Mouse (Mus musculus): ENCODE data around the gene Ifit3b.
"Not testable (repeated sequence)": the region's sequence is repeated elsewhere in the genome, so short reads cannot be mapped to it uniquely, and the experiment has no call there.

The Ifit3b gene

GRCm38 (mm10) chr19:34610118-34610517, 2.3 kb downstream of the Ifit3b start:
- not testable (repeated sequence) for DNase-seq

- DNase-seq = not testable (repeated sequence)
These were observed 4.7 kb downstream of the Ifit3b start for GRCm38 (mm10) chr19:34612243-34613001.

DNA sequence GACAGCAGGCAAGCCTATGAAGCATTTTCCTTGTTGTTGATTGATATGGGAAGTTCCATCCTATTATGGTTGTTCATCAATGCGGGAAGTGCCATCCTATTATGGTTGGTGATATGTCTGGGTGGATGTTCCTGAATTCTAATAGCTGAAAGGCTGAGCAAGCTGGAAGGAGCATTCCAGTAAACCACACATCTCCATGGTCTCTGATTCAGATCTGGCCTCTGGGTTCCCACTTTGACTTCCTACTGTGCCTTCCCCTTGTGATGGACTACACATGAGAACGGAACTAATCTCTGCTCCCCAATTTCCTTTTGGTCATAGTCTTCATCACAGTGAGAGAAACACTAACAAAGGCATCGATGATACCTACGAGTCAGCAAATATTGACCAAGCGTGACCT, 13.1 kb downstream of the Ifit3b start:
- DNase-seq = no peak

DNA sequence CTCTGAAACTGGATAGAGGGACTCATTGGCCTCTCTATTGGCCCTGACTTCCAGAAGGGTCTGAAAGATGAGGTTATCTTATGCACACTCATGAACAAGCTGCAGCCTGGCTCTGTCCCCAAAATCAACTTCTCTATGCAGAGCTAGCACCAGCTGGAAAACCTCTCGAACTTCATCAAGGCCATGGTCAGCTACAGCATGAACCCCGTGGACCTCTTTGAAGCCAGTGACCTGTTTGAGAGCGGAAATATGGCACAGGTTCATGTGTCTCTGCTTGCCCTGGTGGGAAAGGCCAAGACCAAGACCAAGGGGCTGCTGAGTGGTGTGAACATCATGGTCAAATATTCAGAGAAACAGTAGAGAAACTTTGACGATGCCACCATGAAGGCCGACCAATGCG, 16.0 kb downstream of the Ifit3b start:
- no peak for DNase-seq

GRCm38 (mm10) chr19:34624663-34625062, 16.9 kb downstream of the Ifit3b start:
- DNase-seq = no peak

- no peak for DNase-seq
These were observed 19.7 kb downstream of the Ifit3b start for GRCm38 (mm10) chr19:34627496-34627895.

DNA sequence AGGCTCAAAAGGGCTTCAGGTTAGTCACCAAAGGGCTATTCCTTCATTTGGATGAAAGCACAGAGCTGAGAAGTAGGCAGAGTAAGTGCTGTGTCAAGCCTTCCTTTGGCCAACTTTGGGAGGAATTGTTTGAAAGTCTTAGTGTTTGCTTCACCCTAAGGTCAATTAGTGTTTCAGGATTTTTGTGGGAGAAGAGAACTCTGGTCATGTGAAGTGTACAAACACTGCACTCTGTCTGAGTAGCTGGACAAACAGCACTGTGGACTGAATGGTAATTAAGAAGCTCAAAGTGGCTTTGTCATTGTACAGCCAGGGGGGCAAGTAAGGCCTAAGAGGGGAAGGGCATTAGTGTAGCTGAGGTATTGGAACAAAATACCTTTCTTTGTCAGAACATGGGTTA, 23.7 kb downstream of the Ifit3b start:
- no peak for DNase-seq

GRCm38 (mm10) chr19:34633484-34633883, 25.7 kb downstream of the Ifit3b start:
- DNase-seq = no peak

DNA sequence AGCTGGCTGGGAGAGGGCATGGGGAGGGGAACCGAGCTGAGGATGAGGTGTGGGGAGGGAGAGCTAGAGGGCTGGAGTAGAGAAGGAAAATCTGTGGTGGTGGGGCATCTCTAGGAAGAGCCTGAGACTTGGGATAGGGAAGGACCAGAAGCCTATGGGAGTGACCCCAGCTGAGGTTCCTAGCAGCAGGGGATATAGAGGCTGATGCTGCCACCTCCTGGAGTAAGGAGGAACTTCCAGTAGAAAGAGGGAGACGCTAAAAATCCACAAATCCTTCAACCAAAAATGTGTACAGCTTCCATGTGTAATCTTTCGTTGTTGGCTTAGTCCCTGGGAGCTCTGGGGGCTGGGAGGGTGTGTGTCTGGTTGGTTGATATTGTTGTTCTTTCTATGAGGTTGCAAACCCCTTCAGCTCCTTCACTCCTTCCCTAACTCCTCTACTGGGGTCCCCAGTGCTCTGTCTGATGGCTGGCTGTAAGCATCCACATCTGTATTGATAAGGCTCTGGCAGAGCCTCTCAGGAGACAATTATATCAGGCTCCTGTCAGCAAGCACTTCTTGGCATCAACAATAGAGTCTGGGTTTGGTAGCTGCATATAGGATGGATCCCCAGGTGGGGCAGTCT, 29.3 kb downstream of the Ifit3b start:
- DNase-seq = peak in 1 of 2 experiments; percentile 61

DNA sequence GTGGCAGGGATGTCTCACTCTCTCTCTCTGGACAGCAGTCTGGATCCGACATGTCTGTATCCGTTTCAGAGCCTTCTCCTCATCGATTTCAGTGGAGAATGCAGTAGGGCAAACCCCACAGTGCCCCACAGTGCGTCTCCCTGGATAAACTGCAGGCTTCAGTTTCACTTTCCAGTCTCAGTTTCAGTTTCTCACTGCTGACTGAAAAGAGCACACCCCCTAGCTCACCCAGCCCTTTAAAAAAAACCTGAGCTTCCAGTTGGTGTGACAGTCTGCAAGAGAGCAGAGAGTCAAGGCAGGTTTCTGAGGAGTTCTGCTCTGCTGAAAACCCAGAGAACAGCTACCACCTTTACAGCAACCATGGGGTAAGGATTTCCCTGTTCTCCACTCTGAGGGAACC, 32.9 kb downstream of the Ifit3b start, which contains the start of the genes Ifit1bl2 and Ifit1:
Gene Ifit1bl2 (minus strand): TSS at position 121 of the 400 bp plus-strand sequence.
Gene Ifit1 (plus strand): TSS at position 249 of the 400 bp plus-strand sequence.
- DNase-seq = peak in 1 of 2 experiments; percentile 11

- DNase-seq = no peak
These were observed 34.8 kb downstream of the Ifit3b start for GRCm38 (mm10) chr19:34642616-34643015.

DNA sequence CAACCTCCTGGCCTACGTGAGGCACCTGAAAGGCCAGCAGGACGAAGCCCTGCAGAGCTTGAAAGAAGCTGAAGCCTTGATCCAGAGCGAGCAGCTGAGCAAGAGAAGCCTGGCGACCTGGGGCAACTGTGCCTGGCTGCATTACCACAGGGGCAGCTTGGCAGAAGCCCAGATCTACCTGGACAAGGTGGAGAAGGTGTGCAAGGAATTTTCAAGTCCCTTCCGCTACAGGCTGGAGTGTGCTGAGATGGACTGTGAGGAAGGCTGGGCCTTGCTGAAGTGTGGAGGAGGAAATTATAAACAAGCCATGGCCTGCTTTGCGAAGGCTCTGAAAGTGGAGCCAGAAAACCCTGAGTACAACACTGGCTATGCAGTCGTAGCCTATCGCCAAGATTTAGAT, 39.9 kb downstream of the Ifit3b start:
- DNase-seq = not testable (repeated sequence)

DNA sequence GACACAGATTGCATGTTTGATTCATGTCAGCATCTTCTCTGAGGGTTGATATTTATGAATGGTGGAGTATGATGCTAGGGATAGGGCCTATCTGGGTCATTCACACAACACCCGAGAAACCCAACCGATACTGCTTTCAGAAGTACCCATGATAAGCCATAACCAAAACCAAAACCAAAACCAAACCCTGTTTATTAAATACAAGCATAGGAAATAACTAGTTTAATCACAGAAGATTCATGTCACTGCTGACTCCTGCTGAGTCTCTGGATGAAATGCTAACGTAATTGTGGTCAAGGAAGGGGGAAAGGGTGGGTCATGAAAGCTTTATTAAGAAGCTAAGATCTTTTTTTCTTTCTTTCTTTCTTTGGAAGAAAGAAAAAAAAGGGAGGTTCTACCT, 42.5 kb downstream of the Ifit3b start:
- DNase-seq = no peak

DNA sequence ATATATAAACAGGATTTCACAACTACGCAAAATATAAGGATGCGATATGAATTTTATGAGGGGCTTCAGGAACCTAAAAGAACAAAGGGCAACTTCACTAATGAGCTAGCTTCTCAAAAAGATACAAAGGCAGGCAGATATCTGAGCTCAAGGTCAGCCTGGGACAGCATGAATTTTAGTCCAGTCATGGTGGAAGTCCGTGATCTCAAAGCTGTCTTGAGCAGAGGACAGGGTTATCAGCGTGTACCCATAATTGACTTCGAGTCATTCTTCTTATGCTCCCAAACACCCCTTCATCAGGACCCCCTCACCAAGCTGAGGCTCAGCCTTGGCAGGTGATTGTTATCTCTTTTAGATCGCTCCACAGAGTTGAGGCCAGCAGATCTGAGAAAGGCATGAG, 43.2 kb downstream of the Ifit3b start:
- no peak for DNase-seq

DNA sequence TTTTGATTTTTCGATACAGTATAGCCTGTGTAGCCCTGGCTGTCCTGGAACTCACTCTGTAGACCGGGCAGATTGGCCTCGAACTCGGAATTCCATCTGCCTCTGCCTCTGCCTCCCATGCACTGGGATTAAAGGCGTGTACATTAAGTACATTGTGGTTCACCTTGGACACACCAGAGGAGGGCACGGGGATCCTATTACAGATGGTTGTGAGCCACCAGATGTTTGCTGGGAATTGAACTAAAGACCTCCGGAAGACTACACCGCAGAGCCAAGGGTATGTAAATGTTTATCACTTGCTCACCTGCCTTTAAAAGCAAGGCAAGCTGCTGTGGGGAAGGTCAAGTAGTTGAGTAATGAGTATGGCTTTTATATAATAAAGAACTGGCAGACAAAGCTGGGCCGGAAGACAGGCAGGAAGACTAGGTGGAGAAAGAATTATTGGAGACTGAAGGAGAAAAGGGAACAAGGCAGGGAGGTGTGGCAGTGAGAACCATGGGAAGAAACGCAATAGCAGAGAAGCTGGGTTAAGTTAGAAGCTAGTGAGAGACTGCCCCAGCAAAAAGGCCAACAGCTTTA, 47.5 kb downstream of the Ifit3b start:
- no peak for DNase-seq

DNA sequence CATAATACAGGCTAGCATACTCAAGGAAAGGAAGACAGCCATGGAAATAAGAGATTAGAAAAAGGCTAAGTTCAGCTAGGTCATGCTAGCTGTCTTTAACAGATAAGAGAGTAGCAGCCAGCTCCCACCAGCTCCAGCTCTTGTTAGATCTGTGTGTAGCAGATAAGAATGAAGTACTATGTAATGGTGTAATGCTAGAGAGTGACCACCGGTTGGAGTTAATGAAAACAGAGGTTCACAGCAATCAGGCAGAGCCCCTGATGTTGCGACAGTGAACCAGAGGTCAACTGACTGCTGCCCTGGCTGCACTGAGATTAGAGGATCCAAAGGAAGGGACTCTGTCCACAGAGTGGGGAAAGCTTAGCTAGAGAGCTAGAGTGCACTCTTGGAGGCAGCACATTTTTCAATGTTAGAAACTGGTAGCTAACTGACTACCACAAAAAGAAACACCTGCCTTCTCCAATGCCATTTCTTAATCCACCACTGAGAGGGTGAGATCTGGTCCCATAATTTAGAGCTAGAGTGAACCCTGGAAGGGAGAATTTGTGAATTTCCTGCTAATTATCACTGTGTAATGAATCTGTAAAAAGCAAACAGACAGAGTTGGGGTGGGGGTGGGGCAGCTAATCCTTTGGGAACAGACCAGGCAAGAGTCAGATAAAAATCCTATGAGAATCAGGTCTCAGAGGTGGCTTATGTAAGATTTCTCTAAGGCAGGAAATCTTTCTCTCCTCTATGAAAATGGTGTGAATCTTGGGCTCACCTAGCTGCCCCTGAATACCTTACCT, 48.9 kb downstream of the Ifit3b start:
- DNase-seq = no peak

DNA sequence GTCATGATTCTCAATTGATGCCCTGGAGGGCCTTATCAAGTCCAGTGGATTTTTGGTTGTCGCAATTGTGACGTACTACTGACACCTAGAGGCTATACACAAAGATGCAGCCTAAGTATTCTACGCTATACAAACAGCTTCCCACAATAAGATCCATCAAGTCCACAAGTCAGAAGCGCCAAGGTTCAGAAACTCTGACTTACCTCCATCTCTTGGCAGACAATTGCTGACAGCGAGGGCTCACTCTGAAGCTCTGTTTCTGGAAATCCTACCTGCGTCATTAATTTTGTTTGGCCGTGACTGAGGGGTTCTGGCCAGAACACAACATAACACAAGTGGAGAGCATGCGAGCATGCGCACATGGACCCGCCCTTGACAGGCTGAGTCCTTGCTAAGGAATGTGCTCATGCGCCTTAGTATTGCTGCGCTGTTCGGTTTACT, 54.3 kb downstream of the Ifit3b start:
- peak in 1 of 2 experiments; percentile 18 for DNase-seq

GRCm38 (mm10) chr19:34662740-34663139, 55.0 kb downstream of the Ifit3b start:
- DNase-seq = no peak
